Mouse (Mus musculus) spleen, postnatal 10 days (tissue): ENCODE results near the gene Actl10.

Experiments used
- DNase-seq, 2 experiments: peaks; one replicate each; pipeline ENCODE4 v3.0.0; 2021 to 2022; ENCODE audit warnings: low spot score in 2 of 2

Actl10 gene

GRCm38 (mm10) chr2:154550937-154551336 is 639 bp upstream of the Actl10 start:
- DNase-seq = no peak

GRCm38 (mm10) chr2:154551927-154552326 is 351 bp downstream of the Actl10 start:
- DNase-seq = no peak

- DNase-seq = peak; percentile 54 to 82
Observed at GRCm38 (mm10) chr2:154552424-154552907, 890 bp downstream of the Actl10 start.

GRCm38 (mm10) chr2:154555235-154555634 is 3.7 kb downstream of the Actl10 start:
- DNase-seq = no peak

GRCm38 (mm10) chr2:154557184-154557832 is 5.7 kb downstream of the Actl10 start:
- no peak for DNase-seq

GRCm38 (mm10) chr2:154558264-154559039 is 6.9 kb downstream of the Actl10 start, which contains the start of gene Necab3:
TSS of gene Necab3 (minus strand) at chr2:154558890.
- DNase-seq = peak; percentile 37 to 67

- DNase-seq = no peak
Observed at GRCm38 (mm10) chr2:154563612-154564170, 12.1 kb downstream of the Actl10 start.

GRCm38 (mm10) chr2:154565562-154565961 is 14.0 kb downstream of the Actl10 start:
- no peak for DNase-seq

GRCm38 (mm10) chr2:154566641-154567040 is 15.1 kb downstream of the Actl10 start:
- DNase-seq = no peak

- no peak for DNase-seq
Observed at GRCm38 (mm10) chr2:154567766-154568165, 16.2 kb downstream of the Actl10 start.

GRCm38 (mm10) chr2:154568329-154569070 is 16.9 kb downstream of the Actl10 start:
- peak in 1 of 2 experiments; percentile 47 for DNase-seq

GRCm38 (mm10) chr2:154569071-154569748 is 17.6 kb downstream of the Actl10 start:
- DNase-seq = peak; percentile 81 to 83

GRCm38 (mm10) chr2:154569836-154570286 is 18.3 kb downstream of the Actl10 start, which contains the start of gene E2f1:
TSS of gene E2f1 (minus strand) at chr2:154569892.
- DNase-seq = peak; percentile 89 to 97

- no peak for DNase-seq
Observed at GRCm38 (mm10) chr2:154570666-154571065, 19.1 kb downstream of the Actl10 start.

GRCm38 (mm10) chr2:154571266-154571665 is 19.7 kb downstream of the Actl10 start:
- no peak for DNase-seq

GRCm38 (mm10) chr2:154571976-154572375 is 20.4 kb downstream of the Actl10 start:
- no peak for DNase-seq

- no peak for DNase-seq
Observed at GRCm38 (mm10) chr2:154572996-154573395, 21.4 kb downstream of the Actl10 start.

GRCm38 (mm10) chr2:154574271-154574670 is 22.7 kb downstream of the Actl10 start:
- DNase-seq = peak; percentile 28 to 57

- DNase-seq = no peak
Observed at GRCm38 (mm10) chr2:154576876-154577743, 25.5 kb downstream of the Actl10 start.

GRCm38 (mm10) chr2:154577744-154578067 is 26.1 kb downstream of the Actl10 start:
- no peak for DNase-seq
